Mouse (Mus musculus) gastrocnemius, postnatal 10 days (tissue): ENCODE data around the gene Serpina3g. TPM values are rescaled to one million over a fixed set of nuclear protein-coding genes. Genes with fewer than 3 reads are reported as not detected.
"Not testable (repeated sequence)": the region's sequence is repeated elsewhere in the genome, so short reads cannot be mapped to it uniquely, and the experiment has no call there.

Experiments
- DNase-seq: peaks from one replicate; pipeline ENCODE4 v3.0.0; 2021; ENCODE audit warnings: mixed read lengths
- long read RNA-seq, 2 experiments: library from polyadenylated mRNA; stranded (forward); transcript quantifications; one replicate each; pipeline ENCODE4 v2.0.0; 2021
- total RNA-seq, 2 experiments: library from RNA; stranded (reverse); gene quantifications; 2 replicates each; pipeline ENCODE4 v1.2.3; 2021

The Serpina3g gene
- under 1 TPM in 1 of 2 experiments, not detected in 1; 0.38 TPM for total RNA-seq
- long read RNA-seq, experiment 1 = 0 reads
- long read RNA-seq, experiment 2 = 0 reads

DNA sequence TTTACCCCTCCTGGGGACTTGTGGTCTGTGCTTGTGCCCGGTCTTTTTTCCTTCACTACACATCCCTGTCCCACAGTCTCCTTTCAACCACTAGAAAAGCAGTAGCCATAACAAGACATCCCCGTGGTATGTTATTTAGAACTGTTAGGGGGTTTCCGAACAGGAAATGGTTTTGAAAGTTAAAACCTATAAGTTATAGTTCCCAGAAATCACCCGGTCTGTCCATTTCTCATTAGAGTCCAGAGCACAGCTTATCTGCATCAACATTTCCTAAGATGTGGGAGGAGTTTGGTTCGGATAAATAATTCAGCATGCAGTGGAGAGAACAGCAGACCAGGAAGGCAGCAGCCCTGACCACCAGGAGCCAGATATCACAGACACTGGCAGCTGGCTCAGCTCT, at the start of gene Serpina3g:
Serpina3g (plus strand) TSS at position 331 of the 400 bp plus-strand sequence.
- no peak for DNase-seq

DNA sequence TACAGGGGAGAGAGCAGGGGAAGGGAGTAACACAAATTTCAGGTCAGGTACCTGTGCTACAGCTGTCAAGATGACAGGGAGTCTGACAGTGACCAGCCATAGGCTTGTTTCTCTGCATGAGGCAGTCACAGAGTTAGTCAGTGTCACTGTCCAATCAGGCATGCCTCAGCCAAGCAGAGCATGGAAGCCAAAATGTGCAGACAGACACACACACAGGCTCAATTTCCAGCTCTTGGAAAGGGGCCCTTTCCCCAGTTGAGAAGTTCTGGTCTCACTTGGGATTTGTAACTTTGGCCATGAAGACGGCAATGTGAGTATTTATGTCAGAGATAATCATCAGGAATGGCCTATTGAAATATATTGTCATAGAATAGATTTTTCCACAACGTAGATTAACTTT, 46.8 kb upstream of the Serpina3g start:
- no peak for DNase-seq

DNA sequence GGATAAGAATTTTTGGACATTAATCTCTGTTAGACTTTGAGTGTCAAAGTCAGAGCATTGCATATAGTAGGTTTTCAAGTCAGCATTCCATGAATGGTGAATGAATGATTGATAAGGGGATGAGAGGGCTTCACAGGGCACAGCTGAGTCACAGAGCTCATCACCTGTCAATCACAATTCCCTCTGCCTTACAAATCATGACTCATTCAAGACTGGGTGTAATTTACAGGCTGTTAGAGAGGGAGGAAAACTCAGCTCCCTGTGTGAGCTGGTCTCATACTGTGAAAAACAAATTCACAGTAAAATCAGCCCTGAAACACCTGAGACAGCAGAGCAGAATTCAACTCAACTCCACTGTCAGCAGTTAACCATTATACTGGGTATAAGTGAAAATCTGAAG, 45.2 kb upstream of the Serpina3g start:
- no peak for DNase-seq

DNA sequence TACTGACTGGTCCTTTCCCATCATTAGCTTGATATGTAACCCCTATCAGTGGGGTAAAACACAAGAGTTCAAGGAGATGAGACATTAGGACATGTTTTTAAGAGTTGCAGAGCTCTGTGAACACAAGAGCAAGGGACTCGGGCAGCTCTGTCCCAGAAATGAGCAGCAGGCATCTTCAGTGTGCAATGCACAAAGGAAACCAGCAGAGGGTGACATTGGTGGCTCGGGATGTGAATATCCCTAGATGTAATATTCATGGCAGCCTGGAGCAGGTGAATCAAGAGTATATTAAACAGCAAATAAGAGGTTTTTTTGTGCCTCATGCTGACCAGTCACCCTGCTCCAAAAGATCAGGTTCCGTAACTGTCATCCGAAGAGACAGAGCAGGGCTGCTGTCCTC, 26.9 kb upstream of the Serpina3g start:
- DNase-seq = no peak

DNA sequence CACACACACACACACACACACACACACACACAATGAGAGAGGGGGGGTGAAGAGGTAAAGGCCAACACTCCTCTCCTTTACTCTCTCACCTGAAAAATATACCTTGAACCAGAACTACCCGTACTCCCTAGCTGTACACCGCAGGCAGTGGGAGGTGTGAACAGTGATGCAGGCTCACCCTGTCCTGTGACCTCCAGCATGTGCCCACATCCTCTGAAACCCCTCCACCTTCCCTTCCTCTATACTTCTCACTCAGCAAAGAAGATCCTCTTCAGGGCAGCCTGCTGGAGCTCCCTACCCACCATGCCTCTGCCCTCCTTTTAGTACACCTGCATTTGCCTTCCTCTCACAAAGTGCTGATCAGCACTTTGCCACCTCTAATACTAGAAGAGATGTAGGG, 26.2 kb upstream of the Serpina3g start:
- DNase-seq = no peak

DNA sequence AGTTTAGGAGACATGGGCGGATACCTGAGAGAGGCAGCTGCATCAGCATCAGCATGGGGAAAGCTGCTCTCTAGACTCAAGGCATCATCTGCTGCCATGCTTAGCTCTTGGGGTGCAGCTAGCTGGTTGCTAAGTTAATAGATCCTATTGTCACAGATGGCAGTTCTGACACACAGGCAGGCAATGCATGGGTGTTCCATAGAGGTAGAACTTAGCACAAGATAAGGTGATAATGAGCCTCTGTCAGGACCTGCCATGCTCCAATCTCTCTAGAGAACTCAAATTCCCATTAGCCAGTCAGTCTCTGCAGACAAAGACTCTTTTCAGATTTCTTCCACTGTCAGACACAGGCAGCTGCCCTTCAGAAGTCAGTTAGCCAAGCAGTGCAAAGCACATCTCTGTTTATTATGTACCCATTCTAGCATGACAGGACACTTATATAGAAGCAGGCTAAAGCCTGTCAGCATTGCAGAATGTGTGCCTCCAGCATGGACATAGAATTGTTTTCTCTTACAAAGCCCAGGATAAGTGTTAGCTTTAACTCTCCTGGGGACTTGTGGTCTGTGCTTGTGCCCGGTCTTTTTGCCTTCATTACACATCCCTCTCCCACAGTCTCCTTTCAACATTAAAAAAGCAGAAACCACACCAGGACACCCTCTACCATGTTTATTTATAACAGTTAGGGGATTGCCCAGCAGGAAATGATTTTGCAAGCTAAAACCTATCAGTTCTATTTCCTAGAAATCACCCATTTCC, 22.2 kb upstream of the Serpina3g start:
- DNase-seq = no peak

DNA sequence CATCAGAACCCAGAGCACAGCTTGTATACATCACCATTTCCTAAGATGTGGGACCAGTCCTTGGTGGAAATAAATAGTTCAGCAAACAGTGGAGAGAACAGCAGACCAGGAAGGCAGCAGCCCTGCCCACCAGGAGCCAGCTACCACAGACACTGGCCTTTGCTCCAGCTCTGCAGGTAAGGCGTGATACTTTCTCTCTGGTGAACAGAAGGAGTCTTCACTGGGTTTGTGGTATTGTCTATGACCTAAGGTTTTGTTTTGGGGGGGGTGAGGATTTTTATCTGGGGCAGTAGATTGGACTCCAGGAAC, 21.6 kb upstream of the Serpina3g start, which contains the start of gene Serpina3f:
Serpina3f (plus strand) TSS at position 100 of the 309 bp plus-strand sequence.
- no peak for DNase-seq

DNA sequence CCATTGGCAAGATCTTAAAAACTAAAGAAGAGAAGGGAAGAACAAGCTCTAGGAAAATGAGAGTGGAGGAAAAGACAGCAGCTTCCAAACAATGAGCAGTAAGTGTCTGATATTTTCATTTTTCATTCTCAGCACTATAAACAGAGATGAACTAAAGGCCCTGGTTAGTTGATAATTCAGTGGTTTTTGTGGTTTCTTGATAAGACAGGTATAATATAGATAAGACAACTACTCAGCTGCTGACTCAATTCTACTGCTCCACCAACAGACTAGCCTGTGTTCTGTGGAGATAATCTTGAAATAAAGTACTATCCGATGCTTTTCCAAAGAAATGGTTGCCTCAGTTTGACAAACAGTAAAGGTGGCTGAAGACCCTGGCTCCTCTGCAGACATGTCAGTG, 20.8 kb upstream of the Serpina3g start:
- DNase-seq = no peak

DNA sequence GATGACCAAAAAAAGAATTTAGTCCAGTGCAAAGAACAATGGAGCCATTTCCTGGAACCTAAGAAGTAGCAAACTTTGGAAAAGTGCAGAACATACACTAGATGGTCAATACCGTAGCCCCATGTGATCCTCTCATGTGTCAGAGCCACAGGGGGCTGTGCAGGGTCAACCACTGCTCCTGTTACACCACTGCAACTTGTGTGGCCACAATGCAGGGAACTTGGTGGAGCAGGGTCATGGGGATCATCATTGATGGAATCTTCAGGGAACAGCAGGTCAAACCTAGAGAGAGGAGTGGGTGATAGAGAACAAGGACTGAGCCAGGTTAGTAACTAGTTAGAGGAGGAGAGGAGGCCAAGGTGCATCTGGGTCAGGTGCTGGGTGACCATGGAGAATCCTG, 14.4 kb upstream of the Serpina3g start:
- no peak for DNase-seq

DNA sequence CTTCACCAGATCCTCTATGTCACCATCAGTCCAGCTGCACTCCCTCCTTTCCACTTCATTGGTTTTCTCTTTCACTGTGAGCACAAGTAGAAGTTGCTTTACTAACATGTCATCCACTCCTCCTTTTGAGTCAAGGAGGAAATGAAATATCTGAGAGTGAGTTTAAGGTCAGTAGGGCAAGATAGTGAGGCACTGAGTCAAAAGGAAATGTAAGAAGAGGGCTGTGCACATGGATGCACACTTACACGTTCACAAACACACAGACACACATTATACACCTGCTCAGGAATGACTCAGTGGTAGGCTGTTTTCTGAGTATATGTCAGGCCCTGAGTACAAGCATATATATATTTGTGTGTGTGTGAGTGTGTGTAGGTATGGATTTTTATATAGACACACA, 12.4 kb upstream of the Serpina3g start:
- DNase-seq = no peak

DNA sequence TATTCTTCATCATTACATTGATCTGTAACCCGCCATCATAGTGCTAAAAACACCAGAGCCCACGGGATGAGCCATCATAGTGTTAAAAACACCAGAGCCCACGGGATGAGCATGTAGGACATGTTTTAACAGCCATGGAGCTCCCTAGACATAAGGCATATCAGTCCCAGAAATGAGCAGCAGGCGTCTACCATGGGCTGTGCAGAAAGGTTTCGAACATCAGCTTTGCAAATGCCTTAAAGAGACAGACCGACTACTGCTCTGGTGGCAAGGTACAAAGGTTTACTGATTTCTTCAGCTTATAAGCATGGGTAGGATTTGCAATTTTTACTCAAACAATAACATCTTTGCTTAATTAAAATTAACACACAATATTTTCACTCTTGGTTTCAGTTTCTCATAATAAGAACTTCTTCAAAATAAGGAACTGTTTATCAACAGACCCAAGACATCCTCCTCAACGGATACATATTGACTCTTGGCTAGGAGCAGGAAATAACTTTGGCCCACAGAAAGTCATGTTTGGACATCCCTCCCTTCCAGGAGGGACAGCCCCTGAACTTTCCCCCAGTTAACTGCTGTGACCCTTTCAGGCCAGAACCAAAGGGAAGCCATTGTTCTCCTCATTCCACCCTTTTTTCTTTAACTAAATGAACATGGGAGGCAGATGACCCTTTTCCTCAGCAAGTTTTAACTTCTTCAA, 11.3 kb upstream of the Serpina3g start:
- no peak for DNase-seq

DNA sequence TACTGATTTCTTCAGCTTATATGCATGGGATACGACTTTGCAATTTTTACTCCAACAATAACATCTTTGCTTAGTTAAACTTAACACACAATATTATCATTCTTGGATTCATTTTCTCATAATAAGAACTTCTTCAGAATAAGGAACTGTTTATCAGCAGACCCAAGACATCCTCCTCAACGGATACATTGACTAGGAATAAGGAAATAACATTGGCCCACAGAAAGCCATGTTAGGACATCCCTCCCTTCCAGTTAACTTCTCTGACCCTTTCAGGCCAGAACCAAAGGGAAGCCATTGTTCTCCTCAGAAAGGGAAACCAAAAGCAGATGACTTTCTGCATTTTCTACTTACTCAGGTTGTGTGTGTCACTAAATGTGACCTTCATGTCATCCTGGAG, 5.3 kb upstream of the Serpina3g start:
- no peak for DNase-seq

DNA sequence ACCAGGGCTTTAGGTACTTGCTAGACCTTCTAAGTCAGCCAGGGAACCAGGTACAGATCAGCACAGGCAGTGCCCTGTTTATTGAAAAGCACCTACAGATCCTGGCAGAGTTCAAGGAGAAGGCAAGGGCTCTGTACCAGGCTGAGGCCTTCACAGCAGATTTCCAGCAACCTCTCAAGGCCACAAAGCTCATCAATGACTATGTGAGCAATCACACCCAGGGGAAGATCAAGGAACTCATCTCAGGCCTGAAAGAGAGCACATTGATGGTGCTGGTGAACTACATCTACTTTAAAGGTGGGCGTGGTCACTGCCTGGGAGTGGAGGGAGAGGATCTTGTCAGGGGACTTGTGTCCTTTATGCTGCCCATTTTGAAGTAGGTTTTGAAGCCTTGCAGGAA, 2.0 kb downstream of the Serpina3g start:
- not testable (repeated sequence) for DNase-seq

DNA sequence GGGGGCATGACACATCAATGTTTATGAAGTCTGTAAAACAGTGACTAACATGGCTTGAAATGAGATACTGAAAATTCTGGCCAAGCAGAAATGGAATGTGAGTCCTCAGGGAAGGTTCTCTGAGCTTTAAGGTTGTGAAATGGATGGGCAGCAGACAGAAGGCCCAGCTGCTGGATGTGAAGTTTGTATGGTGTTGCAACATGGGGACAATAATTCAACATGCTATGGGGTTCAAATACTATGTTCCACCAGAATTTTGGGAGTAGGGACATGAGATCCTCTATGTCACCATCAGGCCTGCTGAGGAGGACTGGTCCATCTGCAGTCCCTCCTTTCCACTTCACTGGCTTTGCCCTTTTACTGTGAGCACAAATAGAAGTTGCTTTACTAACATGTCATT, 7.3 kb downstream of the Serpina3g start:
- DNase-seq = no peak

DNA sequence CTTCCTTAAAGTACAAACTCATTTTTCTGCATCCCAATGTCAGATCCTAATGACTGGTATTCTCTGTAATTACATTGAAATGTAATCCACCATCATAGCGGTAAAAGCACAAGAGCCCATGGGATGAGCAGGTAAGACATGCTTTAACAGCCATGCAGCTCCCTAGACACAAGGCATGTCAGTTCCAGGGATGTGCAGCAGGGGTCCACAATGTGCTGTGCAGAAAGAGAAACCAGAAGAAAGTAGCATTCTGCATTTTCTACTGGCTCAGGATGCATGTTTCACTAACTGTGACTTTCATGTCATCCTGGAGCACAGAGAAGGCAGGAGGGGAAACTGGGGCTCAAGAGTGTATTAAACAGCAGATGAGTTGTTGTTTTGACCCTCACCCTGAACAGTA, 9.0 kb downstream of the Serpina3g start:
- no peak for DNase-seq

DNA sequence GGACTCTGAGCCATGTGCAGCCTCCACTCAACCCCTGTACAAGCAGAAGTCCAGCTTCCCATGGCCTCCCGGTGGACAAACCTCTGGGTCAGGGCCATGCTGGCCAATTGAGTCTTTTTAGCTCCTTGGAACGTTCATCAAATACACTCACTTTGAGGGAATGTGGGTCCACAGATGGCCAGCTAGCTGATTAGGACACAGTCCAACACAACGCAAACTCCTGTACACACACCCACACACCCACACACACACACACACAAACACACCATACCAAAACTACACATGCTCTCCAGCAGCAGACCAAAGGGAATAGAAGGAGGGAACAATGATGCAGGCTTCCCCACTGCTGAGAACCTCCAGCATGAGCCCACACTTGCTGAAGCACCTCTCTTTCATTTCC, 9.6 kb downstream of the Serpina3g start:
- DNase-seq = no peak

DNA sequence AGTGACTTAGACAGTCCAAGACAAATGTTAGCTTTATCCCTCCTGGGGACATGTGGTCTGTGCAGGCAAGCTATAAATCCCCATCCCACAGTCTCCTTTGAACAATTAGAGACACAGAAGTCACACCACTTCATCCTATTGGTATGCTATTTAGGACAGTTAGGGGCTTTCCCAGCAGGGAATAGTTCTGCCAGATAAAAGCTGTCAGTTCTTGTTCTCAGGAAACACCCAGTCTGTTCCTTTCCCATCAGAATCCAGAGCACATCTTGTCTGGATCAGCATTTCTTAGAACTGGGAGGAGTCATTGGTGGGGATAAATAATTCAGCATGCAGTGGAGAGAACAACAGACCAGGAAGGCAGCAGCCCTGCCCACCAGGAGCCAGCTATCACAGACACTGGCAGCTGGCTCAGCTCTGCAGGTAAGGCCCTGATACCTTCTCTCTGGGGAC, 11.5 kb downstream of the Serpina3g start:
- DNase-seq = no peak

DNA sequence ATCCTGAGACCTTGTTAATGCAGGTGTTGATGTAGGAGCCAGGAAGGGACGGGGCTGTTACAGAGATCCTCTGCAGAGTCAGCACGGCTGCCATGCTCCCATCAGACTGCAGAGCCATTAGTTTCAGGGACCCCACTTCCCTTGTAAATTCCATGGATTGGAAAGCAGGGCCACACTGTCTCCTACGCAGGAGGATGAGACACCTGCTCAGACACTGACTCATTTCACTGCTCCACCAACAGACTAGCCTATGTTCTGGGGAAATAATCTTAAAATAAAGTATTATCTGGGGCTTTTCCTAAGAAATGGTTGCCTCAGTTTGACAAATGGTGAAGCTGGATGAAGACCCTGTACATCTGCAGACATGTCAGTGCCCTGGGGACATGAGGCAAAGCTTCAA, 12.2 kb downstream of the Serpina3g start:
- no peak for DNase-seq

DNA sequence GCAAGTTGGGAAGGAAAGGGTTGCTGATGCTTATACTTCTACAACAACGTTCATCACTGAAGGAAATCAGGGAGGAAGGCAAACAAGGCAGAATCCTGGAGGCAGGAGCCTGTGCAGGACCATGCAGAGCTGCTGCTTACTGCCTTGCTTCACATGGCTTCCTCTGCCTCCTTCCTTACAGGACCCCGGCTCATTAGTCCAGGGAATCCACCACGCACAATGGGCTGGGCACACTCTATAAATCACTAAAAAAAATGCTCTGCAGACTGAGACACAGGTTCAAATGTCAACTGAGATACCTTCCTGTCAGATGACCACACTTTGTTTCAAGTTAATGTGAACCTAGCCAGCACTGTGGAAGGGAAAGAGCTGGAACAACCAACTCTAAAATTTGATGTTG, 25.0 kb downstream of the Serpina3g start:
- DNase-seq = no peak

DNA sequence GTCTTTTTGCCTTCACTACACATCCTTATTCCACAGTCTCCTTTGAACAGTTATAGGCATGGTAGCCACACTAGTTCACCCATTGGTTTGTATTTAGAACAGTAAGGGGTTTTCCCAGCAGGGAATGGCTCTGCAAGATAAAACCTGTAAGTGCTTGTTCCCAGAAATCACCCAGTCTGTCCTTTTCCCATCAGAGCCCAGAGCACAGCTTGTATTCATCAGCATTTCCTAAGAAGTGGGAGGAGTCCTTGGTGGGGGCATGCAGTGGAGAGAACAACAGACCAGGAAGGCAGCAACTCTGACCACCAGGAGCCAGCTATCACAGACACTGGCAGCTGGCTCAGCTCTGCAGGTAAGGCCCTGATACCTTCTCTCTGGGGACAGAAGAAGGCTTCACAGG, 26.8 kb downstream of the Serpina3g start, which contains the start of gene Serpina3i:
Serpina3i (plus strand) TSS at position 260 of the 400 bp plus-strand sequence.
- no peak for DNase-seq

DNA sequence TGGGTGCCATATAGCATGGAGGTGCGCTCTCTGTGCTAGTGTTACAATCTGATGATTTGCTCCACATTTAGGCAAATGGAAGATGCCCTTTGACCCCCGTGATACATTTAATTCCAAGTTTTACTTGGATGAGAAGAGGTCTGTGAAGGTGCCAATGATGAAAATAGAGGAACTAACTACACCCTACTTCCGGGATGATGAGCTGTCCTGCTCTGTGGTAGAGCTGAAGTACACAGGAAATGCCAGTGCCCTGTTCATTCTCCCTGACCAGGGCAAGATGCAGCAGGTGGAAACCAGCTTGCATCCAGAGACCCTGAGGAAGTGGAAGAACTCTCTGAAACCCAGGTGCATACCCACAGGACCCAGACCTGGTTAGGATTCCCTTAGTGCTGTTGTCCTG, 30.3 kb downstream of the Serpina3g start:
- no peak for DNase-seq

DNA sequence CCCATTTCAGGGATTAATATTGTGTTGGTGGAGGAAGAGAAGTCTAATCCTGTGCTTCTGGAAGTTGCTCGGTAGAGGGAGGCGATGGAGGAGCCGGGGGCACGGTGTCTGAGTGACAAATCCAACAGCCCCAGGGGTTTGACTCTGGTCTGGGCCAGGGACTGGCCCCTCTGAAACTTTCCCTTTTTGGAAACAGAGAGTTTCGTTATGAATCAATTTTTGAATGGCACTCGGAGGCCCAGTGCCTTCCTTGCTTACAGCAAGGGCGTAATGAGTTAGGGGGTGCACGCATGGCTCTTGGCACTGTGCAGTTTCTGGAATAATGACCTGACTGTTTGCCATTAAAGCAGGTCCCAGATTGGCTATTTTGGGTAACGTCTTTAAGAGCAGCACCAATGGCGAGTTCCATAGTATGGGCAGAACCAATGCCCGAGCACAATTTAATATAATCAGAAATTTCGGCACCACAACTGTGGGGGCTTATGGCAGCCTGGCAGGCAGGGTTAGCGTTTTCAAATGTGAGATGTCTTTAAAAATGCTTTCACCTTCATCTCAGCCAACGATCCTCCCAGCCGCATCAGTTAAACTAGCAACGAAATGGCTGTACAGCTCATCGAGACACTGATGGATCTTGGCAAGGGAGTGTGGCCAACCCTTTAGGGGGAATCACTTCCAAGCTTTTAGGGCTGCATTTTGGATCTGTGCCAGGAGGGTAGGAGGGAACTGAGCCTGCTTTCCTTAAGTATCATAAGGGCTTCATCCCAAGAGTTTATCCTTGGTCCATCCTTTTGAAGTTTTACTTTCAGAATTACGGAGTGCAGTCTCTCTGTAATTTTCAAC, 42.4 kb downstream of the Serpina3g start:
- no peak for DNase-seq

DNA sequence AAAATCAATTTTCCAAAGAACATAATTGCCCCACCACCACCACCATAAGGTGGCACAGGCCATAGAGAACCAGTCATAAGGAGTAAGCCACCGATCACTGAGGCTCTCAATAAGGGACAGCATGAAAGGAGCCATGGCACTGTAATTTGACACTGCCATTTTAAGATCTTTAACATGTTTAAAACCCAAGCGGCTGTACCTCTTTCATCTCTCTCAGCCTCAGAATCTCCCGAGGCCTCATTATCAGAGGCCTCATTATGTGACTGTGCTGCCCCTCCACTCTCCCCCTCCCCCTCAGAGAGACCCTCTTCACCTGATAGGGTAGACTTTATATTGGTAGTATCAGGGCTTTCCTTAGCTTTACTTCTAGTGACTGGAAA, 43.0 kb downstream of the Serpina3g start:
- DNase-seq = no peak
